Mouse (Mus musculus): ENCODE data around the gene Gdf15.

DNA sequence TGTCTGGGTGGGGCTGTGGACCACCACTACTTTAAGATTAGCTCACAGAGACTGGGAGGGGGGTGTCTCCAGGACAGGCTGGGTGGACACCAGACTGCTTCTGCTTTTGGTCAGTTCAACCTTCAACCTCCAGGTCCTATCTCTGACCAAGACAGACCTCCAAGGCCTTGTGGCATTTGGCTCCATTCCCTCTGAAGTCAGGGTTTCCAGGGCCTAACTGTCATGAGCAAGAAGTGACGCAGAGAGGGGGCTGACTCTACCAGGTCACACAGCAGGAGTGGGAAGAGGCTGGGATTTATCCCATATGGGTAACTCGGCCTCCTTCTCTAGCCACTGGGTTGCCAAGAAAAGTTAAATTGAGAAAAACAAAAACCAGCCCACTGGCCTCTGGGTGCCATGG, 25.5 kb upstream of the Gdf15 start:
- no peak for TF ChIP-seq CTCF (IDR thresholded peaks at IDR 0.05; ENCODE audit: extremely low read depth, insufficient read depth, insufficient read length, insufficient replicate concordance)
- TF ChIP-seq POLR2A (IDR thresholded peaks at IDR 0.05; ENCODE audit: low read depth, low read length): no peak

Data from spleen, adult 2 months (tissue).